Mouse (Mus musculus): ENCODE measurements at regions not wholly inside any gene's neighbourhood (a gene's known extent, or its start where the extent isn't known, plus 50 kb on each side); places are given as distances from the start of the nearest gene placed in this dataset.
A peak's percentile ranks its signal among the peaks of the same experiment; 100 is the strongest.

GRCm38 (mm10) chr13:101597243-101598125 lies 170.5 kb downstream of the Pik3r1 start:
- ATAC-seq (ENCODE audit: extremely low read depth, insufficient number of reproducible peaks, low FRiP score, low TSS enrichment): peak; percentile 42; the same call in 1 of the 2 replicates
- Histone ChIP-seq H3K27ac (replicated peaks) (0 out of 2 replicates have a peak overlapping the region, but pooled peaks have one; percentile 28), H3K4me3 (no peak overlapping the region), H3K27me3 (replicated peaks) (no peaks in the 10 kb centered on the region), H3K36me3 (no peaks in the 10 kb centered on the region), H3K9ac (no peak overlapping the region), H3K9me3 (no peaks in the 10 kb centered on the region), H3K4me2 (no peak overlapping the region), H3K4me1 (peaks cover 11% of the 10 kb centered on the region)
- 51% methylated on average over 14 of the region's 14 CpGs for WGBS

- Histone ChIP-seq H3K27me3 (replicated peaks) (no peaks in the 10 kb centered on the region), H3K27ac (replicated peaks) (no peak overlapping the region), H3K4me3 (no peak overlapping the region), H3K9me3 (no peaks in the 10 kb centered on the region), H3K36me3 (no peaks in the 10 kb centered on the region), H3K4me1 (peaks cover 11% of the 10 kb centered on the region), H3K4me2 (no peak overlapping the region), H3K9ac (no peak overlapping the region)
- 88% methylated on average over 11 of the region's 11 CpGs for WGBS
- no peak for ATAC-seq (ENCODE audit: extremely low read depth, insufficient number of reproducible peaks, low FRiP score, low TSS enrichment)
Measured at GRCm38 (mm10) chr13:101594511-101595175, 173.4 kb downstream of the Pik3r1 start.

GRCm38 (mm10) chr13:101592355-101592754 lies 175.7 kb downstream of the Pik3r1 start:
- no peak overlapping the region for H3K27ac ChIP-seq (replicated peaks)
- no peak overlapping the region for H3K4me2 ChIP-seq
- WGBS: 79% methylated on average over 1 of the region's 1 CpGs
- no peak overlapping the region for H3K4me3 ChIP-seq
- H3K9me3 ChIP-seq: no peaks in the 10 kb centered on the region
- H3K4me1 ChIP-seq: peaks cover 4% of the 10 kb centered on the region
- no peak for ATAC-seq (ENCODE audit: extremely low read depth, insufficient number of reproducible peaks, low FRiP score, low TSS enrichment)
- H3K9ac ChIP-seq: no peak overlapping the region
- H3K36me3 ChIP-seq: no peaks in the 10 kb centered on the region
- no peaks in the 10 kb centered on the region for H3K27me3 ChIP-seq (replicated peaks)

GRCm38 (mm10) chr13:101588905-101589304 lies 179.1 kb downstream of the Pik3r1 start:
- H3K4me2 ChIP-seq: no peak overlapping the region

GRCm38 (mm10) chr13:101586787-101587186 lies 181.2 kb downstream of the Pik3r1 start:
- H3K4me1 ChIP-seq: no peaks in the 10 kb centered on the region
- H3K9me3 ChIP-seq: no peaks in the 10 kb centered on the region
- H3K36me3 ChIP-seq: no peaks in the 10 kb centered on the region
- no peak overlapping the region for H3K4me2 ChIP-seq
- no peak overlapping the region for H3K4me3 ChIP-seq
- no peak overlapping the region for H3K27ac ChIP-seq (replicated peaks)
- H3K27me3 ChIP-seq (replicated peaks): no peaks in the 10 kb centered on the region
- no peak for ATAC-seq (ENCODE audit: extremely low read depth, insufficient number of reproducible peaks, low FRiP score, low TSS enrichment)
- WGBS: 77% methylated on average over 2 of the region's 2 CpGs
- no peak overlapping the region for H3K9ac ChIP-seq

More at GRCm38 (mm10) chr13:101588905-101589304, 179.1 kb downstream of the Pik3r1 start:
- Histone ChIP-seq H3K4me1 (no peaks in the 10 kb centered on the region), H3K36me3 (no peaks in the 10 kb centered on the region), H3K9me3 (no peaks in the 10 kb centered on the region), H3K27me3 (replicated peaks) (no peaks in the 10 kb centered on the region), H3K9ac (no peak overlapping the region), H3K27ac (replicated peaks) (no peak overlapping the region), H3K4me3 (no peak overlapping the region)
- WGBS: 70% methylated on average over 8 of the region's 8 CpGs
- no peak for ATAC-seq (ENCODE audit: extremely low read depth, insufficient number of reproducible peaks, low FRiP score, low TSS enrichment)

GRCm38 (mm10) chr13:101576481-101576880 lies 191.5 kb downstream of the Pik3r1 start:
- no peak overlapping the region for H3K27ac ChIP-seq (replicated peaks)
- peaks cover 17% of the 10 kb centered on the region for H3K4me1 ChIP-seq
- WGBS: 75% methylated on average over 1 of the region's 1 CpGs
- no peak overlapping the region for H3K4me2 ChIP-seq
- no peaks in the 10 kb centered on the region for H3K36me3 ChIP-seq
- no peak for ATAC-seq (ENCODE audit: extremely low read depth, insufficient number of reproducible peaks, low FRiP score, low TSS enrichment)
- H3K27me3 ChIP-seq (replicated peaks): no peaks in the 10 kb centered on the region
- H3K4me3 ChIP-seq: no peak overlapping the region
- no peak overlapping the region for H3K9ac ChIP-seq
- H3K9me3 ChIP-seq: no peaks in the 10 kb centered on the region

- peak overlapping the region; percentile 51 for H3K27ac ChIP-seq (replicated peaks)
- peaks cover 27% of the 10 kb centered on the region for H3K4me1 ChIP-seq
- 25% methylated on average over 6 of the region's 6 CpGs for WGBS
- ATAC-seq (ENCODE audit: extremely low read depth, insufficient number of reproducible peaks, low FRiP score, low TSS enrichment): no peak; the same call in 1 of the 2 replicates
- H3K36me3 ChIP-seq: no peaks in the 10 kb centered on the region
- no peak overlapping the region for H3K4me3 ChIP-seq
- H3K27me3 ChIP-seq (replicated peaks): no peaks in the 10 kb centered on the region
- H3K9me3 ChIP-seq: no peaks in the 10 kb centered on the region
- H3K9ac ChIP-seq: no peak overlapping the region
- H3K4me2 ChIP-seq: no peak overlapping the region
Measured at GRCm38 (mm10) chr13:101572809-101573590, 195.0 kb downstream of the Pik3r1 start.

- no peaks in the 10 kb centered on the region for H3K27me3 ChIP-seq (replicated peaks)
- H3K9ac ChIP-seq: no peak overlapping the region
- 81% methylated on average over 9 of the region's 9 CpGs for WGBS
- no peaks in the 10 kb centered on the region for H3K36me3 ChIP-seq
- no peaks in the 10 kb centered on the region for H3K9me3 ChIP-seq
- H3K4me3 ChIP-seq: no peak overlapping the region
- no peak overlapping the region for H3K4me2 ChIP-seq
- H3K27ac ChIP-seq (replicated peaks): no peak overlapping the region
- peaks cover 27% of the 10 kb centered on the region for H3K4me1 ChIP-seq
- no peak for ATAC-seq (ENCODE audit: extremely low read depth, insufficient number of reproducible peaks, low FRiP score, low TSS enrichment)
Measured at GRCm38 (mm10) chr13:101572246-101572645, 195.8 kb downstream of the Pik3r1 start.

- ATAC-seq (ENCODE audit: extremely low read depth, insufficient number of reproducible peaks, low FRiP score, low TSS enrichment): no peak
- Histone ChIP-seq H3K4me2 (no peak overlapping the region), H3K36me3 (no peaks in the 10 kb centered on the region), H3K27ac (replicated peaks) (no peak overlapping the region), H3K27me3 (replicated peaks) (no peaks in the 10 kb centered on the region), H3K4me1 (peaks cover 27% of the 10 kb centered on the region), H3K9ac (no peak overlapping the region), H3K9me3 (no peaks in the 10 kb centered on the region), H3K4me3 (no peak overlapping the region)
- 61% methylated on average over 4 of the region's 4 CpGs for WGBS
Measured at GRCm38 (mm10) chr13:101570034-101570433, 198.0 kb downstream of the Pik3r1 start.

- no peak for ATAC-seq (ENCODE audit: extremely low read depth, insufficient number of reproducible peaks, low FRiP score, low TSS enrichment)
- no peak overlapping the region for H3K4me3 ChIP-seq
- H3K9me3 ChIP-seq: no peaks in the 10 kb centered on the region
- H3K4me2 ChIP-seq: no peak overlapping the region
- H3K27ac ChIP-seq (replicated peaks): no peak overlapping the region
- H3K4me1 ChIP-seq: peaks cover 27% of the 10 kb centered on the region
- no peak overlapping the region for H3K9ac ChIP-seq
- no peaks in the 10 kb centered on the region for H3K27me3 ChIP-seq (replicated peaks)
- H3K36me3 ChIP-seq: no peaks in the 10 kb centered on the region
- 77% methylated on average over 6 of the region's 6 CpGs for WGBS
Measured at GRCm38 (mm10) chr13:101568985-101569631, 198.9 kb downstream of the Pik3r1 start.

GRCm38 (mm10) chr13:101565323-101565722 lies 202.7 kb downstream of the Pik3r1 start:
- Histone ChIP-seq H3K27me3 (replicated peaks) (no peaks in the 10 kb centered on the region), H3K36me3 (no peaks in the 10 kb centered on the region), H3K4me2 (no peak overlapping the region), H3K4me3 (no peak overlapping the region), H3K9me3 (no peaks in the 10 kb centered on the region), H3K9ac (no peak overlapping the region), H3K27ac (replicated peaks) (no peak overlapping the region), H3K4me1 (peaks cover 9% of the 10 kb centered on the region)
- no peak for ATAC-seq (ENCODE audit: extremely low read depth, insufficient number of reproducible peaks, low FRiP score, low TSS enrichment)
- 68% methylated on average over 1 of the region's 1 CpGs for WGBS
